8 mouse cellular contexts compared by ENCODE assay signal in the genomic region with DNA sequence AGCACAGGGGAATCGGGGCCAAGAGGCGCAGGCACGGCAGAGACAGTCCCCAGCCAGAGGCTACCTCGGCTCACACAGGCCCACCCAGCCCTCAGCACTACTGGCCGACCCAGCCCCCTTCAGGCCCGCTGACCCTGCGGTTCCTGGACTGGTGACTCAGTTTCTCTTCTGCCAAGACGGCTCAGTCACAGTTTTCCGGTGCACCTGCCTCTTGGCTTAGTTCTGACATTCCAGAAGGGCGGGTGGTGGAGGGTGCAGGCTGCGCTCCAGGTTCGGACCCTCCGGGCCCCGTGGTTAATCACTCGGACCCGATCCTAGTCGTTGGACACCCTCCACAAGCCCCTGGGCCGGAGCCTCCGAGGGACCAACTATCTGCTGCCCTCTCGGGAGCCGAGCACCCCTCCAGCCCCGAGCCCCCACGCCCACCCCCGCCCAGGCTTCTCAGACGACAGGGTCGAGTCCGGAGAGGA. TPM values are rescaled to one million over a fixed set of nuclear protein-coding genes. Genes with fewer than 3 reads are reported as not detected.
DNase-seq lines count a peak whose midpoint lies in the region; ATAC-seq and TF ChIP-seq lines count a peak whose summit lies in the region.

No protein-coding gene starts in this region.

- peak overlapping the region; percentile 96 for H3K4me2 ChIP-seq in heart, embryonic 12.5 days
- H3K4me2 ChIP-seq in embryonic facial prominence, embryonic 12.5 days (replicated peaks), result peak overlapping the region; percentile 96
- H3K4me2 ChIP-seq in intestine, embryonic 15.5 days (replicated peaks), result peak overlapping the region; percentile 85
- peak overlapping the region; percentile 98 for H3K4me2 ChIP-seq in midbrain, embryonic 12.5 days (replicated peaks)

- H3K4me1 ChIP-seq in heart, embryonic 12.5 days (replicated peaks), result peaks cover 29% of the 10 kb centered on the region
- H3K4me1 ChIP-seq in E14TG2a.4 (replicated peaks; ENCODE audit: low read depth, low read length), result peaks cover 45% of the 10 kb centered on the region
- H3K4me1 ChIP-seq in embryonic facial prominence, embryonic 12.5 days, result peaks cover 16% of the 10 kb centered on the region
- peaks cover 10% of the 10 kb centered on the region for H3K4me1 ChIP-seq in intestine, embryonic 15.5 days (replicated peaks)
- peaks cover 17% of the 10 kb centered on the region for H3K4me1 ChIP-seq in midbrain, embryonic 12.5 days

- H3K9ac ChIP-seq in heart, embryonic 12.5 days, result peak overlapping the region; percentile 98
- H3K9ac ChIP-seq in embryonic facial prominence, embryonic 12.5 days, result peak overlapping the region; percentile 98
- peak overlapping the region; percentile 98 for H3K9ac ChIP-seq in intestine, embryonic 15.5 days
- H3K9ac ChIP-seq in midbrain, embryonic 12.5 days (replicated peaks), result peak overlapping the region; percentile 96

- no peaks in the 10 kb centered on the region for H3K9me3 ChIP-seq in heart, embryonic 12.5 days (replicated peaks)
- H3K9me3 ChIP-seq in E14TG2a.4 (ENCODE audit: low read length), result no peaks in the 10 kb centered on the region
- no peaks in the 10 kb centered on the region for H3K9me3 ChIP-seq in embryonic facial prominence, embryonic 12.5 days
- no peaks in the 10 kb centered on the region for H3K9me3 ChIP-seq in intestine, embryonic 15.5 days
- H3K9me3 ChIP-seq in midbrain, embryonic 12.5 days, result no peaks in the 10 kb centered on the region

- ATAC-seq in heart, embryonic 12.5 days (ENCODE audit: insufficient number of reproducible peaks, low FRiP score), result peak; percentile 43
- peak; percentile 42 for ATAC-seq in embryonic facial prominence, embryonic 12.5 days (ENCODE audit: insufficient number of reproducible peaks, insufficient read depth, low FRiP score, low TSS enrichment)
- peak; percentile 51 for ATAC-seq in intestine, embryonic 15.5 days
- peak; percentile 53 for ATAC-seq in midbrain, embryonic 12.5 days (ENCODE audit: low FRiP score, low read depth)

- peak overlapping the region; percentile 91 for H3K4me3 ChIP-seq in heart, embryonic 12.5 days
- peak overlapping the region; percentile 95 for H3K4me3 ChIP-seq in E14TG2a.4 (replicated peaks; ENCODE audit: low read length)
- peak overlapping the region; percentile 90 for H3K4me3 ChIP-seq in embryonic facial prominence, embryonic 12.5 days
- peak overlapping the region; percentile 86 for H3K4me3 ChIP-seq in intestine, embryonic 15.5 days (replicated peaks)
- H3K4me3 ChIP-seq in midbrain, embryonic 12.5 days, result peak overlapping the region; percentile 95

- peak overlapping the region; percentile 97 for H3K27ac ChIP-seq in heart, embryonic 12.5 days (ENCODE audit: poor library complexity, severe bottlenecking)
- peak overlapping the region; percentile 92 for H3K27ac ChIP-seq in embryonic facial prominence, embryonic 12.5 days
- peak overlapping the region; percentile 92 for H3K27ac ChIP-seq in intestine, embryonic 15.5 days
- peak overlapping the region; percentile 94 for H3K27ac ChIP-seq in midbrain, embryonic 12.5 days (replicated peaks)

- no peak for TF ChIP-seq CTCF in E14TG2a.4 (conservative IDR thresholded peaks at IDR 0.05; ENCODE audit: low read length)

- DNase-seq in heart, postnatal 4 days, result no peak
- DNase-seq in layer of hippocampus, postnatal 10 days (ENCODE audit: low spot score in 2 of 2), result no peak
- no peak for DNase-seq in gastrocnemius, postnatal 36 days

- H3K36me3 ChIP-seq in heart, embryonic 12.5 days, result peaks cover 34% of the 10 kb centered on the region
- peaks cover 43% of the 10 kb centered on the region for H3K36me3 ChIP-seq in E14TG2a.4 (ENCODE audit: insufficient read depth, low read length)
- peaks cover 34% of the 10 kb centered on the region for H3K36me3 ChIP-seq in embryonic facial prominence, embryonic 12.5 days
- H3K36me3 ChIP-seq in intestine, embryonic 15.5 days, result peaks cover 21% of the 10 kb centered on the region
- peaks cover 33% of the 10 kb centered on the region for H3K36me3 ChIP-seq in midbrain, embryonic 12.5 days

- WGBS in heart, embryonic 12.5 days, result under 1% methylated on average over 27 of the region's 27 CpGs
- WGBS in embryonic facial prominence, embryonic 12.5 days, result 1% methylated on average over 27 of the region's 27 CpGs
- WGBS in intestine, embryonic 15.5 days, result under 1% methylated on average over 26 of the region's 27 CpGs
- WGBS in midbrain, embryonic 12.5 days, result 2% methylated on average over 27 of the region's 27 CpGs

- intact Hi-C loops in gastrocnemius, postnatal 36 days (cut with DNase I), result loop anchor here (5.0 kb wide), 1 partner anchor 42 kb away; no protein-coding TSS in a partner anchor

- H3K27me3 ChIP-seq in heart, embryonic 12.5 days (replicated peaks), result no peaks in the 10 kb centered on the region
- H3K27me3 ChIP-seq in E14TG2a.4 (ENCODE audit: insufficient read depth, low read length), result no peaks in the 10 kb centered on the region
- H3K27me3 ChIP-seq in embryonic facial prominence, embryonic 12.5 days, result no peaks in the 10 kb centered on the region
- H3K27me3 ChIP-seq in intestine, embryonic 15.5 days (replicated peaks), result no peaks in the 10 kb centered on the region
- no peaks in the 10 kb centered on the region for H3K27me3 ChIP-seq in midbrain, embryonic 12.5 days

RNA-seq across cellular contexts. Expression of a gene that starts 0.7 kb away (rescaled TPM):
- 43.2 and 45.1 TPM in 2 replicates for polyA plus RNA-seq in heart, embryonic 12.5 days (2016; fragmentation: Nextera tagmentation; extraction: Ambion mirVana)
- total RNA-seq in heart, postnatal 4 days (2021), result 10 to 100 TPM; 47.1 to 51.4 TPM
- polyA plus RNA-seq in embryonic facial prominence, embryonic 12.5 days (2016; fragmentation: Nextera tagmentation; extraction: Ambion mirVana), result 60.2 and 62.6 TPM in 2 replicates
- 41.8 and 45.7 TPM in 2 replicates for polyA plus RNA-seq in intestine, embryonic 15.5 days (2015; fragmentation: Nextera tagmentation; extraction: Ambion mirVana)
- polyA plus RNA-seq in midbrain, embryonic 12.5 days (2016; fragmentation: Nextera tagmentation; extraction: Ambion mirVana), result 60.9 and 66.1 TPM in 2 replicates
- total RNA-seq in layer of hippocampus, postnatal 10 days (2021), result 10 to 100 TPM; 68.1 to 69.6 TPM
- total RNA-seq in gastrocnemius, postnatal 36 days (2021), result 10 to 100 TPM; 36.8 to 43.4 TPM

RNA-seq across cellular contexts. Expression of a gene that starts 11.6 kb away (rescaled TPM):
- polyA plus RNA-seq in heart, embryonic 12.5 days (2016; fragmentation: Nextera tagmentation; extraction: Ambion mirVana), result 1.7 and 3.2 TPM in 2 replicates
- total RNA-seq in heart, postnatal 4 days (2021), result 1 to 10 TPM in 1 of 2 experiments, under 1 TPM in 1; 0.67 to 9.0 TPM
- 22.3 and 26.8 TPM in 2 replicates for polyA plus RNA-seq in embryonic facial prominence, embryonic 12.5 days (2016; fragmentation: Nextera tagmentation; extraction: Ambion mirVana)
- polyA plus RNA-seq in intestine, embryonic 15.5 days (2015; fragmentation: Nextera tagmentation; extraction: Ambion mirVana), result 0.24 and 2.6 TPM in 2 replicates
- polyA plus RNA-seq in midbrain, embryonic 12.5 days (2016; fragmentation: Nextera tagmentation; extraction: Ambion mirVana), result 0.57 and 0.58 TPM in 2 replicates
- total RNA-seq in layer of hippocampus, postnatal 10 days (2021), result under 1 TPM; 0.09 to 0.58 TPM
- over 10,000 TPM; 23,125 to 24,213 TPM for total RNA-seq in gastrocnemius, postnatal 36 days (2021)

RNA-seq across cellular contexts. Expression of a gene that starts 12.6 kb away (rescaled TPM):
- polyA plus RNA-seq in heart, embryonic 12.5 days (2016; fragmentation: Nextera tagmentation; extraction: Ambion mirVana), result 167 and 168 TPM in 2 replicates
- total RNA-seq in heart, postnatal 4 days (2021), result 100 to 1,000 TPM; 224 to 238 TPM
- polyA plus RNA-seq in embryonic facial prominence, embryonic 12.5 days (2016; fragmentation: Nextera tagmentation; extraction: Ambion mirVana), result 138 and 141 TPM in 2 replicates
- polyA plus RNA-seq in intestine, embryonic 15.5 days (2015; fragmentation: Nextera tagmentation; extraction: Ambion mirVana), result 190 and 207 TPM in 2 replicates
- 115 and 119 TPM in 2 replicates for polyA plus RNA-seq in midbrain, embryonic 12.5 days (2016; fragmentation: Nextera tagmentation; extraction: Ambion mirVana)
- 100 to 1,000 TPM in 1 of 2 experiments, 10 to 100 TPM in 1; 88.2 to 106 TPM for total RNA-seq in layer of hippocampus, postnatal 10 days (2021)
- total RNA-seq in gastrocnemius, postnatal 36 days (2021), result 100 to 1,000 TPM; 122 to 145 TPM

RNA-seq across cellular contexts. Expression of a gene that starts 28.7 kb away (rescaled TPM):
- polyA plus RNA-seq in heart, embryonic 12.5 days (2016; fragmentation: Nextera tagmentation; extraction: Ambion mirVana), result 49.7 and 52.5 TPM in 2 replicates
- 10 to 100 TPM; 60.0 to 65.7 TPM for total RNA-seq in heart, postnatal 4 days (2021)
- polyA plus RNA-seq in embryonic facial prominence, embryonic 12.5 days (2016; fragmentation: Nextera tagmentation; extraction: Ambion mirVana), result 62.9 and 64.0 TPM in 2 replicates
- 43.8 and 44.4 TPM in 2 replicates for polyA plus RNA-seq in intestine, embryonic 15.5 days (2015; fragmentation: Nextera tagmentation; extraction: Ambion mirVana)
- 72.8 and 82.0 TPM in 2 replicates for polyA plus RNA-seq in midbrain, embryonic 12.5 days (2016; fragmentation: Nextera tagmentation; extraction: Ambion mirVana)
- total RNA-seq in layer of hippocampus, postnatal 10 days (2021), result 100 to 1,000 TPM; 118 to 123 TPM
- total RNA-seq in gastrocnemius, postnatal 36 days (2021), result 10 to 100 TPM; 25.8 to 29.9 TPM

RNA-seq across cellular contexts. Expression of a gene that starts 46.0 kb away (rescaled TPM):
- 23.3 and 23.9 TPM in 2 replicates for polyA plus RNA-seq in heart, embryonic 12.5 days (2016; fragmentation: Nextera tagmentation; extraction: Ambion mirVana)
- total RNA-seq in heart, postnatal 4 days (2021), result 10 to 100 TPM; 11.8 to 15.0 TPM
- polyA plus RNA-seq in embryonic facial prominence, embryonic 12.5 days (2016; fragmentation: Nextera tagmentation; extraction: Ambion mirVana), result 35.3 and 36.7 TPM in 2 replicates
- 23.9 and 24.2 TPM in 2 replicates for polyA plus RNA-seq in intestine, embryonic 15.5 days (2015; fragmentation: Nextera tagmentation; extraction: Ambion mirVana)
- polyA plus RNA-seq in midbrain, embryonic 12.5 days (2016; fragmentation: Nextera tagmentation; extraction: Ambion mirVana), result 25.1 and 26.0 TPM in 2 replicates
- 10 to 100 TPM; 10.8 to 13.1 TPM for total RNA-seq in layer of hippocampus, postnatal 10 days (2021)
- total RNA-seq in gastrocnemius, postnatal 36 days (2021), result 10 to 100 TPM; 13.8 to 14.0 TPM
